Mouse (Mus musculus) forebrain, embryonic 10.5 days (tissue): ENCODE measurements around the gene H2-Q4. TPM values are rescaled to one million over a fixed set of nuclear protein-coding genes. Genes with fewer than 3 reads are reported as not detected.
"Not testable (repeated sequence)": the region's sequence is repeated elsewhere in the genome, so short reads cannot be mapped to it uniquely, and the experiment has no call there.

Source experiments
- DNase-seq: peaks from one replicate; pipeline ENCODE4 v3.0.0-alpha.2; 2017; ENCODE audit warnings: low spot score; ENCODE audit errors: extremely low spot score
- H3K27ac ChIP-seq: fragments of 300-500 bp; sonication (generic); 2 replicates; pipeline ENCODE4 v1.5.1; 2016; ENCODE audit warnings: mild to moderate bottlenecking
- H3K27me3 ChIP-seq: fragments of 300-500 bp; sonication (generic); 2 replicates; pipeline ENCODE4 v1.6.1; 2016; ENCODE audit warnings: mild to moderate bottlenecking; ENCODE audit not compliant: poor library complexity, severe bottlenecking
- H3K36me3 ChIP-seq: fragments of 300-500 bp; sonication (generic); replicated peaks from 2 replicates; pipeline ENCODE4 v1.6.1; 2016; ENCODE audit warnings: mild to moderate bottlenecking, moderate library complexity
- H3K4me1 ChIP-seq: fragments of 300-500 bp; sonication (generic); 2 replicates; pipeline ENCODE4 v1.6.1; 2016
- H3K4me3 ChIP-seq: fragments of 300-500 bp; sonication (generic); 2 replicates; pipeline ENCODE4 v1.5.1; 2016; ENCODE audit warnings: mild to moderate bottlenecking, moderate library complexity
- H3K9me3 ChIP-seq: fragments of 300-500 bp; sonication (generic); 2 replicates; pipeline ENCODE4 v1.6.1; 2016; ENCODE audit warnings: mild to moderate bottlenecking, moderate library complexity
- WGBS: fragments of 180-500 bp; shearing (Covaris S2); methylation state at CpG from one replicate; pipeline ENCODE4 v1.1.7; 2016; 5-methylcytosine and 5-hydroxymethylcytosine counted together
- polyA plus RNA-seq: library from polyadenylated mRNA; unstranded; fragments of >200 nt; fragmentation: Nextera tagmentation; extraction: Ambion mirVana; gene quantifications from 2 replicates; pipeline ENCODE4 v1.2.1, GENCODE M21; 2016

Gene H2-Q4
- 3.0 and 3.1 TPM in 2 replicates for polyA plus RNA-seq

GRCm38 (mm10) chr17:35379369-35379728 lies at the start of gene H2-Q4:
Gene H2-Q4, plus strand, starts transcription at chr17:35379617.
- peaks cover 18% of the 10 kb centered on the region; the same call in 1 of the 2 replicates for H3K9me3 ChIP-seq
- DNase-seq = peak; percentile 82
- H3K4me3 ChIP-seq = peak within 1 kb of the TSS; percentile 71
- 0 out of 2 replicates have a peak, but pooled peaks cover 5% of the 10 kb centered on the region for H3K36me3 ChIP-seq
- under 1% methylated on average over 16 of the region's 16 CpGs for WGBS
- peaks cover 16% of the 10 kb centered on the region for H3K4me1 ChIP-seq
- H3K27me3 ChIP-seq = peaks cover 38% of the 10 kb centered on the region
- peak within 1 kb of the TSS; percentile 84 for H3K27ac ChIP-seq

GRCm38 (mm10) chr17:35329714-35330113 lies 49.7 kb upstream of the H2-Q4 start:
- not testable (repeated sequence) for H3K9me3 ChIP-seq, DNase-seq, H3K27ac ChIP-seq, H3K4me3 ChIP-seq, H3K36me3 ChIP-seq, H3K27me3 ChIP-seq, H3K4me1 ChIP-seq
- WGBS = 60% methylated on average over 3 of the region's 3 CpGs

- DNase-seq, H3K27ac ChIP-seq, H3K4me3 ChIP-seq, H3K27me3 ChIP-seq, H3K4me1 ChIP-seq, H3K9me3 ChIP-seq, H3K36me3 ChIP-seq: not testable (repeated sequence)
- 76% methylated on average over 6 of the region's 6 CpGs for WGBS
Observed at GRCm38 (mm10) chr17:35331546-35331945, 47.9 kb upstream of the H2-Q4 start.

GRCm38 (mm10) chr17:35342071-35342671 lies 37.2 kb upstream of the H2-Q4 start, which contains the start of gene H2-Q2:
Gene H2-Q2, plus strand, starts transcription at chr17:35342242.
- H3K4me3 ChIP-seq = peak within 1 kb of the TSS; percentile 57
- WGBS = under 1% methylated on average over 40 of the region's 40 CpGs
- DNase-seq = peak; percentile 24
- peaks cover 63% of the 10 kb centered on the region for H3K27me3 ChIP-seq
- peaks cover 13% of the 10 kb centered on the region for H3K4me1 ChIP-seq
- no peaks in the 10 kb centered on the region for H3K9me3 ChIP-seq
- H3K36me3 ChIP-seq = no peaks in the 10 kb centered on the region
- no peak within 1 kb of the TSS for H3K27ac ChIP-seq

GRCm38 (mm10) chr17:35342711-35343476 lies 36.5 kb upstream of the H2-Q4 start:
- 1% methylated on average over 46 of the region's 46 CpGs for WGBS
- peaks cover 63% of the 10 kb centered on the region for H3K27me3 ChIP-seq
- H3K4me3 ChIP-seq = peak overlapping the region; percentile 57

GRCm38 (mm10) chr17:35347659-35348058 lies 31.8 kb upstream of the H2-Q4 start:
- H3K4me3 ChIP-seq, DNase-seq, H3K27ac ChIP-seq, H3K9me3 ChIP-seq, H3K36me3 ChIP-seq, H3K4me1 ChIP-seq: not testable (repeated sequence)
- H3K27me3 ChIP-seq = peaks cover 30% of the 10 kb centered on the region

More at GRCm38 (mm10) chr17:35342711-35343476, 36.5 kb upstream of the H2-Q4 start:
- peak; percentile 25 for DNase-seq
- H3K9me3 ChIP-seq = no peaks in the 10 kb centered on the region
- H3K4me1 ChIP-seq = peaks cover 13% of the 10 kb centered on the region
- no peak overlapping the region for H3K27ac ChIP-seq
- no peaks in the 10 kb centered on the region for H3K36me3 ChIP-seq

- H3K4me3 ChIP-seq, DNase-seq, H3K27ac ChIP-seq, H3K4me1 ChIP-seq, H3K36me3 ChIP-seq, H3K9me3 ChIP-seq: not testable (repeated sequence)
- 82% methylated on average over 6 of the region's 6 CpGs for WGBS
- H3K27me3 ChIP-seq = peaks cover 15% of the 10 kb centered on the region
Observed at GRCm38 (mm10) chr17:35353275-35353674, 26.1 kb upstream of the H2-Q4 start.

GRCm38 (mm10) chr17:35354071-35354470 lies 25.3 kb upstream of the H2-Q4 start:
- no peak overlapping the region for H3K4me3 ChIP-seq
- peaks cover 23% of the 10 kb centered on the region for H3K27me3 ChIP-seq
- H3K4me1 ChIP-seq = peaks cover 5% of the 10 kb centered on the region
- no peak overlapping the region for H3K27ac ChIP-seq
- DNase-seq = no peak
- 82% methylated on average over 2 of the region's 2 CpGs for WGBS
- H3K9me3 ChIP-seq = no peaks in the 10 kb centered on the region
- no peaks in the 10 kb centered on the region for H3K36me3 ChIP-seq

- no peaks in the 10 kb centered on the region for H3K36me3 ChIP-seq
- H3K4me3 ChIP-seq = no peak overlapping the region
- 48% methylated on average over 1 of the region's 1 CpGs for WGBS
- no peak overlapping the region for H3K27ac ChIP-seq
- DNase-seq = no peak
- no peaks in the 10 kb centered on the region for H3K9me3 ChIP-seq
- H3K27me3 ChIP-seq = peaks cover 33% of the 10 kb centered on the region
- H3K4me1 ChIP-seq = peaks cover 12% of the 10 kb centered on the region
Observed at GRCm38 (mm10) chr17:35357086-35357485, 22.3 kb upstream of the H2-Q4 start.

- no peaks in the 10 kb centered on the region for H3K36me3 ChIP-seq
- peaks cover 12% of the 10 kb centered on the region for H3K4me1 ChIP-seq
- DNase-seq = peak; percentile 18
- peaks cover 33% of the 10 kb centered on the region for H3K27me3 ChIP-seq
- H3K4me3 ChIP-seq = peak overlapping the region; percentile 51
- peaks cover 11% of the 10 kb centered on the region for H3K9me3 ChIP-seq
- no peak overlapping the region for H3K27ac ChIP-seq
- 7% methylated on average over 30 of the region's 38 CpGs for WGBS
Observed at GRCm38 (mm10) chr17:35358763-35359469, 20.5 kb upstream of the H2-Q4 start.

GRCm38 (mm10) chr17:35359470-35359862 lies 20.0 kb upstream of the H2-Q4 start:
- DNase-seq = no peak
- H3K4me3 ChIP-seq = peak overlapping the region; percentile 51
- no peaks in the 10 kb centered on the region for H3K36me3 ChIP-seq
- H3K9me3 ChIP-seq = peaks cover 13% of the 10 kb centered on the region
- 19% methylated on average over 21 of the region's 21 CpGs for WGBS
- peaks cover 33% of the 10 kb centered on the region for H3K27me3 ChIP-seq
- H3K4me1 ChIP-seq = peaks cover 12% of the 10 kb centered on the region
- H3K27ac ChIP-seq = no peak overlapping the region

GRCm38 (mm10) chr17:35379729-35380451 lies 473 bp downstream of the H2-Q4 start:
- 1% methylated on average over 70 of the region's 70 CpGs for WGBS
- H3K27ac ChIP-seq = peak overlapping the region; percentile 84

More at GRCm38 (mm10) chr17:35379729-35380451, 473 bp downstream of the H2-Q4 start:
- Histone ChIP-seq H3K4me1 (peaks cover 16% of the 10 kb centered on the region), H3K27me3 (peaks cover 38% of the 10 kb centered on the region), H3K36me3 (0 out of 2 replicates have a peak, but pooled peaks cover 5% of the 10 kb centered on the region), H3K4me3 (peak overlapping the region; percentile 71), H3K9me3 (peaks cover 14% of the 10 kb centered on the region; the same call in 1 of the 2 replicates)
- peak; percentile 40 for DNase-seq
